Mouse (Mus musculus): Measurements from ENCODE around the gene Gm9745. TPM values are rescaled to one million over a fixed set of nuclear protein-coding genes. Genes with fewer than 3 reads are reported as not detected.
"Not testable (repeated sequence)": the region's sequence is repeated elsewhere in the genome, so short reads cannot be mapped to it uniquely, and the experiment has no call there.

Gene Gm9745
- polyA plus RNA-seq (2015; fragmentation: Nextera tagmentation; extraction: Ambion mirVana): not detected in 2 replicates

DNA sequence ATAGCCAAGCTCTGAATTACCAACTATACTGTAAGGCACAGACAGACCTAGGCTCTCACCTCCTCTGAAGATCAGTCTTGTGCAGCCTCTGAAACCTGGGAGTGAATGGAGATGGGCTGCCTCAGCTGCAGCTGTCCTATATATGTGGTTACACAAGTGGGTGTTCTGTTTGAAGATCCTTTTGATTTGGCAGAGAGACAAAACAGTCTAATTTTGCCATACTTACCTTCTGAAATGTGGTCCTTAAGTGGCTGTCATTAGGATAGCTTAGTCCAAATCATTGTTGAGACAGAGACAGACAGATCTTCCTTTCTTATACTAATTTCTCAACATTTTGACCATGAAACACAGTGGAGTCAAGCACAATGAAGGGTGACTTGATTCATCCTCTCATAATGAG, at the start of gene Gm9745:
Gene Gm9745 (minus strand): TSS at position 101 of the 400 bp plus-strand sequence.
- not testable (repeated sequence) for ATAC-seq; H3K4me3 ChIP-seq (ENCODE audit: low read depth, low read length); H3K36me3 ChIP-seq (ENCODE audit: insufficient read depth, low read length)

DNA sequence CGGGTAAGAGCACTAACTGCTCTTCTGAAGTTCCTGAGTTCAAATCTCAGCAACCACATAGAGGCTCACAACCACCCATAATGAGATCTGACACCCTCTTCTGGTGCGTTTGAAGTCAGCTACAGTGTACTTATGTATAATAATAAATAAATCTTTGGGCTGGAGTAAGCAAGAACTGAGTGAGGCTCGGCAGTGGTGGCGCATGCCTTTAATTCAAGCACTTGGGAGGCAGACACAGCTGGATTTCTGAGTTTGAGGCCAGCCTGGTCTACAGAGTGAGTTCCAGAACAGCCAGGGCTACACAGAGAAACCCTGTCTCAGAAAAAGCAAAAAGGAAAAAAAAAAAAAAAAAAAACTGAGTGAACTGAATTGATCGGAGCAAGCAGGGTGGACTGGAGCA, 49.2 kb upstream of the Gm9745 start:
- H3K9ac ChIP-seq (replicated peaks; ENCODE audit: low read depth); H3K4me1 ChIP-seq (ENCODE audit: insufficient read depth, low read depth, low read length); H3K9me3 ChIP-seq (ENCODE audit: low read length); ATAC-seq; DNase-seq (ENCODE audit: low spot score); H3K4me3 ChIP-seq (ENCODE audit: low read depth, low read length); H3K27ac ChIP-seq (ENCODE audit: low read length); H3K27me3 ChIP-seq (replicated peaks; ENCODE audit: insufficient read depth, low read length); H3K36me3 ChIP-seq (ENCODE audit: insufficient read depth, low read length); H3K4me2 ChIP-seq (replicated peaks; ENCODE audit: low read depth, low read length): not testable (repeated sequence)
- 65% methylated on average over 5 of the region's 5 CpGs for WGBS

More for the DNA sequence above, at the start of gene Gm9745:
- not testable (repeated sequence) for H3K27me3 ChIP-seq (replicated peaks; ENCODE audit: insufficient read depth, low read length); H3K9me3 ChIP-seq (ENCODE audit: low read length); H3K4me2 ChIP-seq (replicated peaks; ENCODE audit: low read depth, low read length); H3K4me1 ChIP-seq (ENCODE audit: insufficient read depth, low read depth, low read length); DNase-seq (ENCODE audit: low spot score); H3K27ac ChIP-seq (ENCODE audit: low read length); H3K9ac ChIP-seq (replicated peaks; ENCODE audit: low read depth)

DNA sequence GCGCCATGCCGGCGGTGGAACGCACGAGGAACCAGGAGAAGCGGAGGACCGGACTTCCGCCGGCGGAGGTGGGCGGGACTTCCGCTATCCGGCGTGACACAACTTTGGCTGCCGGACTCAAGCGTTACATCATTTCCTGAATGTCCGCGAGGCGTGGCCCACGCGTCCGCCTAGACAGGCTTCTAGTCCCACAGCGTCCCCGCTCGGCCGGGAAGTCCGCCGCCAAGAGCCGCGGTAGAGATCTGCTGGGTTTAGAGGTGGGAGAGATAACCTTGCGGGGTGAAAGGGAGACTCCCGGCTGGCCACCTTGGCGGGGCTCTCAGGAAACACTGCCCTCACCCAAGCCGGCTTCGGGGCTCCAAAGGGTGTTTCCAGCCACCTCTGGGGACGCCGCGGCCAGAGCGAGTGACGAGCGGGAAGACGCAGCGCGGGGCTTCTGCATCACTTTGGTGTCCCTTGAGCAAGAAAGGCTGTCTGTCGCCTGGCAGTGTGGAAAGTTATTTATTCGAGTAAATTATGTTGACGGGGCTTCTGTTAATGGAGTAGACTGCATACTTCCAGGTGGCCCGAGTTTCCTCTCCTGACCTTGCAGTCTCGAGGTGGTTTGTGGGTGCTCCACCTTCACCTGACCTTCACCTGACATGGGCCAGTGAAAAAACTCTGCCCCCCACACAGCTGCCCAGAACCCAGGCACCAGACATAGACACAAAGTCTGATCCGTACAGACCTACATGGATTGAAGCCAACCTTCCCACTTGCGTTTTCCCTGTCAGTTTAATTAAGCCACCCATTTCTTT, 48.2 kb upstream of the Gm9745 start, which contains the start of gene Gtpbp4:
Gene Gtpbp4 (minus strand): TSS at position 94 of the 797 bp plus-strand sequence.
- ATAC-seq: peak; percentile 99
- H3K4me2 ChIP-seq (replicated peaks; ENCODE audit: low read depth, low read length): peak within 1 kb of the TSS; percentile 88
- no peaks in the 10 kb centered on the region for H3K27me3 ChIP-seq (replicated peaks; ENCODE audit: insufficient read depth, low read length)
- H3K27ac ChIP-seq (ENCODE audit: low read length): peak within 1 kb of the TSS; percentile 83
- H3K9me3 ChIP-seq (ENCODE audit: low read length): no peaks in the 10 kb centered on the region
- DNase-seq (ENCODE audit: low spot score): peak; percentile 98
- WGBS: 4% methylated on average over 51 of the region's 51 CpGs
- peak within 1 kb of the TSS; percentile 92 for H3K4me3 ChIP-seq (ENCODE audit: low read depth, low read length)
- TF ChIP-seq CTCF (IDR thresholded peaks at IDR 0.05): peak; percentile 90
- peak; percentile 73 for TF ChIP-seq EP300 (IDR thresholded peaks at IDR 0.05)
- H3K4me1 ChIP-seq (ENCODE audit: insufficient read depth, low read depth, low read length): peaks cover 8% of the 10 kb centered on the region; the same call in 1 of the 2 replicates
- H3K36me3 ChIP-seq (ENCODE audit: insufficient read depth, low read length): no peaks in the 10 kb centered on the region
- peak within 1 kb of the TSS; percentile 86 for H3K9ac ChIP-seq (replicated peaks; ENCODE audit: low read depth)

DNA sequence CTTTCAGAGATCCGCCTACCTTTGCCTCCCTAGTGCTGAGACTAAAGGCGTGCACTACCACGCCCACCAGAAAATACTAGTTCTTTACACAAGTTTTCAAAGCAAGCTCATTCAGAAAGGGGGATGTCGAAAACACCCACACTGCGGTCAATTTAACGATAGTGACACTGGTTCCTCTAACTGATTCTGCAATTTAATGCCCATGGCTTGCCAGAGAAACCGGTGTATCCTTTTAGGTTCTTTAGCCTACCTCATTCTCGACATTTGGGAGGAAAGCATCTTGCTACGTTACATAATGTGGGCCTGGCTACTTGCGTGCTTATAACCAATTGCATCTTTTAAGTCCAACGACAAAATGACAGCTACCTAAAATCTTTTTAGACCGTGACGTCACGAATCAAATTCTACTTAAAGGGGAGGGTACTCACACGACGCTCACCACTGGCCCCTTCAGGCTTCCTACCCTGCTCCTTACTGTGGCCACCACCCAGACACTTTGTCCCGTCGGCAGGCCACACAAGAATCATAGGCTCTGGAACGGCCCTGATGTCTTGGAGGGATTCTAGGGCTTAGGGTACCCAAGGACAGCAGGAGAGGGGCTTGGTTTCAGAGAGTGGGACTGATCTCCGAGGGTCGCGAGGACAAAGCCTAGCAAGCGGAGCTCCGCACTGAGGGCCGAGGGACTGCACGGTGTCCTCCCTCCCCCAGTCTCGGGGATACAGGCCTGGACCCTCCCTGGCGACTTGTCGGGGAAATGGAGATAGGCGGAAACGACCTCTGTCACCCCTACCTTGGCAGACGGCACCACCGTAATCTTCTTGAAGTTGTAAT, 47.3 kb upstream of the Gm9745 start:
- DNase-seq (ENCODE audit: low spot score) (peak; percentile 57), ATAC-seq (peak; percentile 26)
- TF ChIP-seq CTCF (IDR thresholded peaks at IDR 0.05) (no peak), EP300 (IDR thresholded peaks at IDR 0.05) (no peak)
- Histone ChIP-seq H3K9me3 (ENCODE audit: low read length) (no peaks in the 10 kb centered on the region), H3K4me2 (replicated peaks; ENCODE audit: low read depth, low read length) (peak overlapping the region; percentile 88), H3K4me1 (ENCODE audit: insufficient read depth, low read depth, low read length) (peaks cover 8% of the 10 kb centered on the region; the same call in 1 of the 2 replicates), H3K4me3 (ENCODE audit: low read depth, low read length) (peak overlapping the region; percentile 92), H3K36me3 (ENCODE audit: insufficient read depth, low read length) (no peaks in the 10 kb centered on the region), H3K9ac (replicated peaks; ENCODE audit: low read depth) (peak overlapping the region; percentile 78), H3K27me3 (replicated peaks; ENCODE audit: insufficient read depth, low read length) (no peaks in the 10 kb centered on the region), H3K27ac (ENCODE audit: low read length) (peak overlapping the region; percentile 81)
- 4% methylated on average over 33 of the region's 33 CpGs for WGBS

DNA sequence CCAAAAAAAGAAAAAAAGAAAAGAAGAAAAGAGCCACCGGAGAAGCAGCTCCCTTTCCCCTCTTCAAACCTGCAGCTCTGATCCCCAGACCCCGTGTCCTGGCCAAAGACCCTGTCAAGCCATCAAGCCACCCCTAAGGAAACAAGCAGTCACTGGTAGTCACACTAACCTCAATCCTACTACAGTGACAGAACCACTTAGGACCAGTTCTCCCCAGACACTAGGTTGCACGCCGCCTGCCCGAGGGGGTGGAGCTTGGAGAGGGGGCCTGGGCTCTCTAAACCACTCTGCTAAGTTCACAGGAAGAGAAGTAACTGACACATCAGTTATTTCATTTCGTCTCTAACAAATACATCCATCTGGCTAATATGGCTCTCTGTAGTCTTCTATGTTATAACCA, 44.2 kb upstream of the Gm9745 start:
- ATAC-seq: no peak
- no peak overlapping the region for H3K9ac ChIP-seq (replicated peaks; ENCODE audit: low read depth)
- TF ChIP-seq EP300 (IDR thresholded peaks at IDR 0.05) (no peak), CTCF (IDR thresholded peaks at IDR 0.05) (no peak)
- peaks cover 5% of the 10 kb centered on the region; the same call in 1 of the 2 replicates for H3K36me3 ChIP-seq (ENCODE audit: insufficient read depth, low read length)
- WGBS: 91% methylated on average over 6 of the region's 6 CpGs
- peaks cover 8% of the 10 kb centered on the region; the same call in 1 of the 2 replicates for H3K4me1 ChIP-seq (ENCODE audit: insufficient read depth, low read depth, low read length)
- H3K9me3 ChIP-seq (ENCODE audit: low read length): no peaks in the 10 kb centered on the region
- H3K4me2 ChIP-seq (replicated peaks; ENCODE audit: low read depth, low read length): no peak overlapping the region
- no peak overlapping the region for H3K4me3 ChIP-seq (ENCODE audit: low read depth, low read length)
- H3K27ac ChIP-seq (ENCODE audit: low read length): no peak overlapping the region
- DNase-seq (ENCODE audit: low spot score): no peak
- no peaks in the 10 kb centered on the region for H3K27me3 ChIP-seq (replicated peaks; ENCODE audit: insufficient read depth, low read length)

GRCm38 (mm10) chr13:8972972-8973371, 24.9 kb upstream of the Gm9745 start:
- DNase-seq (ENCODE audit: low spot score) (no peak), ATAC-seq (no peak)
- no peak overlapping the region for H3K9ac ChIP-seq (replicated peaks; ENCODE audit: low read depth)
- H3K27me3 ChIP-seq (replicated peaks; ENCODE audit: insufficient read depth, low read length): no peaks in the 10 kb centered on the region
- H3K36me3 ChIP-seq (ENCODE audit: insufficient read depth, low read length): peaks cover 42% of the 10 kb centered on the region
- WGBS: 95% methylated on average over 3 of the region's 3 CpGs
- no peaks in the 10 kb centered on the region for H3K4me1 ChIP-seq (ENCODE audit: insufficient read depth, low read depth, low read length)
- H3K4me2 ChIP-seq (replicated peaks; ENCODE audit: low read depth, low read length): no peak overlapping the region
- TF ChIP-seq EP300 (IDR thresholded peaks at IDR 0.05): no peak
- no peak for TF ChIP-seq CTCF (IDR thresholded peaks at IDR 0.05)
- no peaks in the 10 kb centered on the region for H3K9me3 ChIP-seq (ENCODE audit: low read length)
- no peak overlapping the region for H3K27ac ChIP-seq (ENCODE audit: low read length)
- H3K4me3 ChIP-seq (ENCODE audit: low read depth, low read length): no peak overlapping the region
